Comparison of ENCODE assay signal across 1 mouse cellular context in the genomic region with DNA sequence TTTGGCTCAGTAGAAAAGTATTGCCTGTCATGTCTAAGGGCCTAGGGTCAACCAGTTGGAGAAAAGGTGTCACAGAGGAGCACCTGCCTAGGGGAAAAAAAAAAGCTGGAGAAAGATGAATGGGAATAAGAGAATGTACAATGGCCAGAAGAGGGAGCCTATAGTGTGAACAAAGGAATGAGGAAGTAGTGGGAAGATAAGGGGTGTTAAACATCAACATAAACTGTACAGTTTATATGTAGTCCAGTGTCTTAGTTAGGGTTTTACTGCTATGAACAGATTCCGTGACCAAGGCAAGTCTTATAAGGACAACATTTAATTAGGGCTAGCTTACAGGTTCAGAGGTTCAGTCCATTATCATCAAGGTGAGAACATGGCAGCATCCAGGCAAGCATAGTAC.
A peak's percentile ranks its signal among the peaks of the same experiment; 100 is the strongest.
TF ChIP-seq lines count a peak whose summit lies in the region.

No protein-coding gene starts in this region.

TF ChIP-seq in MEL, 35 proteins besides CTCF, POLR2A, EP300 and RAD21 (continued from another document):
- TF ChIP-seq KAT2A (conservative IDR thresholded peaks at IDR 0.05; ENCODE audit: low read depth, low read length): no peak
- TF ChIP-seq SIN3A (IDR thresholded peaks at IDR 0.05; ENCODE audit: low read length): peak; percentile 54
- no peak for TF ChIP-seq TCF12 (IDR thresholded peaks at IDR 0.05; ENCODE audit: low read depth, low read length)
- TF ChIP-seq MAZ (IDR thresholded peaks at IDR 0.05; ENCODE audit: low read depth, low read length): no peak
- TF ChIP-seq SMC3 (IDR thresholded peaks at IDR 0.05; ENCODE audit: low read depth, low read length): peak; percentile 41
- TF ChIP-seq GABPA (IDR thresholded peaks at IDR 0.05; ENCODE audit: low read depth, low read length): no peak
- peak; percentile 35; the same call in 1 of the 2 replicates for TF ChIP-seq RCOR1 (IDR thresholded peaks at IDR 0.05; ENCODE audit: low read depth, low read length)
- peak; percentile 72 for TF ChIP-seq ZNF384 (IDR thresholded peaks at IDR 0.05; ENCODE audit: low read depth, low read length)
- no peak for TF ChIP-seq CHD1 (IDR thresholded peaks at IDR 0.05; ENCODE audit: low read depth, low read length)
- TF ChIP-seq GATA1 (IDR thresholded peaks at IDR 0.05; ENCODE audit: low read depth, low read length): peak; percentile 87
- TF ChIP-seq ZC3H11A (IDR thresholded peaks at IDR 0.05; ENCODE audit: low read depth, low read length): no peak
- TF ChIP-seq BHLHE40 (IDR thresholded peaks at IDR 0.05; ENCODE audit: borderline replicate concordance, low read depth, low read length): no peak
- no peak for TF ChIP-seq E2F4 (IDR thresholded peaks at IDR 0.05; ENCODE audit: borderline replicate concordance, low read depth, low read length)
- TF ChIP-seq MXI1 (IDR thresholded peaks at IDR 0.05; ENCODE audit: low read depth, low read length): no peak
- no peak for TF ChIP-seq POLR2AphosphoS5 (IDR thresholded peaks at IDR 0.05; ENCODE audit: borderline replicate concordance, low read depth, low read length)
- TF ChIP-seq TBP (IDR thresholded peaks at IDR 0.05; ENCODE audit: low read depth, low read length): peak; percentile 40; the same call in 1 of the 2 replicates
- 0 out of 2 replicates have a peak, but pooled peaks have one; percentile 35 for TF ChIP-seq HCFC1 (IDR thresholded peaks at IDR 0.05; ENCODE audit: low read depth, low read length)
- TF ChIP-seq ELF1 (IDR thresholded peaks at IDR 0.05; ENCODE audit: low read depth, low read length): peak; percentile 75
- TF ChIP-seq POLR2AphosphoS2 (IDR thresholded peaks at IDR 0.05; ENCODE audit: low read length): no peak
- TF ChIP-seq ZMIZ1 (IDR thresholded peaks at IDR 0.05; ENCODE audit: low read depth, low read length): no peak
